Mouse (Mus musculus) forebrain, embryonic 11.5 days (tissue): ENCODE results near the gene Gabrr1. TPM values are rescaled to one million over a fixed set of nuclear protein-coding genes. Genes with fewer than 3 reads are reported as not detected.

Experiments
- ATAC-seq: fragments of 200-750 bp; cut with Nextera tagmentation; replicated peaks from 2 replicates; pipeline ENCODE4 v1.8.0; 2017; ENCODE audit warnings: moderate TSS enrichment; ENCODE audit not compliant: low FRiP score
- DNase-seq: peaks from one replicate; pipeline ENCODE4 v3.0.0-alpha.2; 2017; ENCODE audit warnings: low spot score
- H3K27ac ChIP-seq: fragments of 300-500 bp; sonication (generic); 2 replicates; pipeline ENCODE4 v1.5.1; 2014; ENCODE audit warnings: low read depth, low read length
- H3K27me3 ChIP-seq: fragments of 300-500 bp; sonication (generic); 2 replicates; pipeline ENCODE4 v1.6.1; 2014; ENCODE audit warnings: mild to moderate bottlenecking, low read length, mixed read lengths; ENCODE audit not compliant: control insufficient read depth, insufficient read depth
- H3K36me3 ChIP-seq: fragments of 300-500 bp; sonication (generic); 2 replicates; pipeline ENCODE4 v1.6.1; 2014; ENCODE audit warnings: mild to moderate bottlenecking, low read length, moderate library complexity, mixed read lengths; ENCODE audit not compliant: control insufficient read depth, insufficient read depth
- H3K4me1 ChIP-seq: fragments of 300-500 bp; sonication (generic); replicated peaks from 2 replicates; pipeline ENCODE4 v1.6.1; 2014; ENCODE audit warnings: low read length, mixed read lengths; ENCODE audit not compliant: control insufficient read depth, insufficient read depth
- H3K4me2 ChIP-seq: fragments of 300-500 bp; sonication (generic); 2 replicates; pipeline ENCODE4 v1.6.1; 2014; ENCODE audit warnings: low read depth, mild to moderate bottlenecking, low read length, moderate library complexity, mixed read lengths; ENCODE audit not compliant: severe bottlenecking
- H3K4me3 ChIP-seq: fragments of 300-500 bp; sonication (generic); 2 replicates; pipeline ENCODE4 v1.5.1; 2014; ENCODE audit warnings: low read depth, low read length
- H3K9ac ChIP-seq: fragments of 300-500 bp; sonication (generic); 2 replicates; pipeline ENCODE4 v1.6.1; 2014; ENCODE audit warnings: low read length
- H3K9me3 ChIP-seq: fragments of 300-500 bp; sonication (generic); 2 replicates; pipeline ENCODE4 v1.6.1; 2016; ENCODE audit warnings: low read length, mixed read lengths; ENCODE audit not compliant: control insufficient read depth
- WGBS: fragments of 180-500 bp; shearing (Covaris S2); extraction: QIAGEN DNeasy Blood & Tissue Kit; methylation state at CpG from one replicate; pipeline ENCODE4 v1.1.7; 2014; 5-methylcytosine and 5-hydroxymethylcytosine counted together
- polyA plus RNA-seq: library from polyadenylated mRNA; unstranded; fragments of >200 nt; fragmentation: Nextera tagmentation; extraction: Ambion mirVana; gene quantifications from 2 replicates; pipeline ENCODE4 v1.2.1, GENCODE M21; 2014

Gene Gabrr1
- polyA plus RNA-seq, 1 experiment from 2014 or later = not detected

DNA sequence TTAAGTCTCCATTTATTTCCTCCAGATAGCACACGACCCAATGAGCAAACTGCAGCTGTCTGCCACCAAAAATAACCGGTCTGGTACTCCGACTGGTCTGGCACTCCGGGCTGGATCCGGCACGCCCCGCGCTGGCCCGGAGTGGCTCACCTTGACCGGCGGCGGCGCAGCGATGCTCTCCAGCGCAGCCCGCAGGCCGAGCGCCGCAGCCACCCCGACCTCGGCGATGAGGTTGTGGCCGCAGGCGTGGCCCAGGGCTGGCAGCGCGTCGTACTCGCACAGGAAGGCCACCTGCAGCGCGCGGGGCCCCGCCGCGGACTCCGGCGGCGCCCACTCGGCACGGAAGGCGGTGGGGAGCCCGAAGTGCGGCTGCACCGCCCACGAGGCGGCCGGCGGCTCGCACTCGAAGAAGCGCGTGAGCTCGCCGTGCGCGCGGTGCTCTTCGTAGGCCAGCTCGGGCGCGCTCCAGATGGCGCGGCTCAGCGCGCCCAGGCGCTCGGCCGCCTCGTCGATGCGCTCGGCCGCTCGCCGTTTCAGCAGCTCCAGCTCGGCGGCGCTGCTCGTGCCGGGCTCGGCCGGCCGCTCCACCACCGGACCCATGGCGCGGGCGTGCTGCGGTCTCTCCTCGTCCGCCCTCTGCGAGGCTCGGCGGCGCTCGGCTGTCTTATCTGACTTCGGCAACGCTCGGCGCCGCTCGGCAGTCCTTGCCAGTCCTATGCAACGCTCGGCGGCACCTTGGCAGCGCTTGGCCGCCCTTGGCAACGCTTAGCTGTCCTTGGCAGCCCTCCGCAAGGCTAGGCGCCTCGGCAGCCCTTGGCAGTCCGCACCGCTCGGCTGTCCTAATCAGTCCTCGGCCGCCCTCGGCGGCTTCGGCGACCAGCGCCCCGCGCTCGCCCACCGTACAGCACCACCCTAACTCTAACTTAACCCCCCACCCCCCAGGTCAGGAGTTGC lies 56.7 kb downstream of the Gabrr1 start:
- Histone ChIP-seq H3K4me1 (no peaks in the 10 kb centered on the region; the same call in 1 of the 2 replicates), H3K27ac (peak overlapping the region; percentile 41; the same call in 1 of the 2 replicates), H3K27me3 (no peaks in the 10 kb centered on the region), H3K9ac (peak overlapping the region; percentile 75), H3K4me2 (peak overlapping the region; percentile 96), H3K36me3 (no peaks in the 10 kb centered on the region), H3K9me3 (no peaks in the 10 kb centered on the region), H3K4me3 (peak overlapping the region; percentile 62)
- under 1% methylated on average over 112 of the region's 123 CpGs for WGBS
- peak; percentile 88 for DNase-seq
- ATAC-seq = peak; percentile 89

DNA sequence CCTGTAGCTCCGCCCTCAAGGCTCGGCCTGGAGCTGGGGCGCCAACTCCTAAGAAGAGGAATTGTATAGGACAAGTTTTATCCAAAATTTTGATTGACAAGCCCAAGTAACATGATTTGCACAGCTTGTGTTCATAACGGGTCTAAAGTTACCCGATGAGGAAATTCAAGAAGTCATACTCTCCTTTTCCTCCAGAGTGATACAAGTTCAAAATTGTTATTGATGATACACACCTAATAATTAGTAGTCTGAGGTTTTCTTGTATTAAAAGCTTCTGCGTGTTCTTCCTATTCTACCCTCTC lies 57.4 kb downstream of the Gabrr1 start, which contains the start of gene Pm20d2:
Gene Pm20d2 (minus strand): TSS at position 3 of the 302 bp plus-strand sequence.
- H3K9ac ChIP-seq = peak within 1 kb of the TSS; percentile 75
- peak within 1 kb of the TSS; percentile 41; the same call in 1 of the 2 replicates for H3K27ac ChIP-seq
- H3K4me2 ChIP-seq = peak within 1 kb of the TSS; percentile 96
- H3K36me3 ChIP-seq = no peaks in the 10 kb centered on the region
- DNase-seq = no peak
- peak within 1 kb of the TSS; percentile 62 for H3K4me3 ChIP-seq
- H3K27me3 ChIP-seq = no peaks in the 10 kb centered on the region
- WGBS = 16% methylated on average over 6 of the region's 6 CpGs
- no peaks in the 10 kb centered on the region for H3K9me3 ChIP-seq
- no peak for ATAC-seq
- H3K4me1 ChIP-seq = no peaks in the 10 kb centered on the region; the same call in 1 of the 2 replicates

GRCm38 (mm10) chr4:33198117-33198516 lies 65.8 kb downstream of the Gabrr1 start:
- Histone ChIP-seq H3K9me3 (no peaks in the 10 kb centered on the region), H3K4me1 (no peaks in the 10 kb centered on the region), H3K36me3 (no peaks in the 10 kb centered on the region), H3K4me2 (no peak overlapping the region), H3K27me3 (no peaks in the 10 kb centered on the region), H3K27ac (no peak overlapping the region; the same call in 1 of the 2 replicates), H3K4me3 (no peak overlapping the region), H3K9ac (no peak overlapping the region)
- ATAC-seq = peak; percentile 53; the same call in 1 of the 2 replicates
- WGBS = 3% methylated on average over 2 of the region's 2 CpGs
- no peak for DNase-seq

DNA sequence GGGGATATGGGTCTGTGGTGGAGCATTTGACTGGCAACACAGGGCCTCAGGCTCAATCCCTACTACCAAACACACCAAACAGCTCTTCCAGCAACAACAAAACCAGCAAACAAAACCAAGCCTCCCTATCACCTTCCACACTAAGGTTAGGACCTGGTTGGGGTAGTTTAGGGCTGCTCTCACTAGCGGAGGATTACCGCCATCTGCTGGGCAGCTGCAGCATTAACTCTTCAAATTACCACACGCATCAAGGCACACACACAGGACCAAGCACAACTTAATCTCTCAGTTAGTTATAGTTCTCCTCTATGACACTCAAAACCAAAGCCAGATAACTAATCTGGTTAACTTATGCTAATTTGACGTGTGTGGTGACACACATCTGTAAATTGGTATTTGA lies 72.4 kb downstream of the Gabrr1 start:
- Histone ChIP-seq H3K4me1 (0 out of 2 replicates have a peak, but pooled peaks cover 3% of the 10 kb centered on the region), H3K9ac (no peak overlapping the region), H3K36me3 (no peaks in the 10 kb centered on the region), H3K27me3 (no peaks in the 10 kb centered on the region), H3K27ac (no peak overlapping the region), H3K4me2 (no peak overlapping the region), H3K4me3 (no peak overlapping the region), H3K9me3 (no peaks in the 10 kb centered on the region)
- peak; percentile 82 for DNase-seq
- 3% methylated on average over 4 of the region's 4 CpGs for WGBS
- ATAC-seq = peak; percentile 65; the same call in 1 of the 2 replicates

DNA sequence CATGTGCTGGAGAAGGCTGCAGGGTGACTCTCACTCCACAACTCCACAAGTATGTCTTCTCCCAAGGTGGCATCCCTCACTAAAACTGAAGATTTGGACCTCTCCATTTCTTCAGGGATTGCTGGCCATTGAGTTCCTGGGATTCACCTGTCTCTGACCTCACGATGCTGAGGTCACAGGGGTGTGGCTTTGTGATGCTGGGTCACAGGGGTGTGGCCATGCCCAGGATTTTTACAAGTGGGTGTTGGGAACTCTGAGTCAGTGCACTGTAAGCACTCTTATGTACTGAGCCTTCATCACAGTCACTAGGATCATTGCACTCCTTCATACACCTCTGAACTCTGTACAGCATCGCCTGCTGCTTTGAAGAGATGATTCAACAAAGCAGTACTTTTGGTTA lies 75.2 kb downstream of the Gabrr1 start:
- H3K4me1 ChIP-seq = 0 out of 2 replicates have a peak, but pooled peaks cover 3% of the 10 kb centered on the region
- no peaks in the 10 kb centered on the region for H3K9me3 ChIP-seq
- H3K27ac ChIP-seq = no peak overlapping the region
- no peak for DNase-seq
- H3K27me3 ChIP-seq = no peaks in the 10 kb centered on the region
- WGBS = 69% methylated on average over 2 of the region's 2 CpGs
- H3K4me2 ChIP-seq = no peak overlapping the region
- H3K4me3 ChIP-seq = no peak overlapping the region
- no peak for ATAC-seq
- no peaks in the 10 kb centered on the region for H3K36me3 ChIP-seq
- no peak overlapping the region for H3K9ac ChIP-seq

- Histone ChIP-seq H3K27me3 (no peaks in the 10 kb centered on the region), H3K4me3 (peak within 1 kb of the TSS; percentile 63), H3K9ac (peak within 1 kb of the TSS; percentile 74), H3K36me3 (no peaks in the 10 kb centered on the region), H3K4me2 (peak within 1 kb of the TSS; percentile 100), H3K9me3 (no peaks in the 10 kb centered on the region), H3K4me1 (0 out of 2 replicates have a peak, but pooled peaks cover 3% of the 10 kb centered on the region), H3K27ac (no peak within 1 kb of the TSS)
- DNase-seq = peak; percentile 72
- ATAC-seq = peak; percentile 82
- 2% methylated on average over 58 of the region's 65 CpGs for WGBS
Measured at GRCm38 (mm10) chr4:33208881-33209841, 76.8 kb downstream of the Gabrr1 start, which contains the start of gene Srsf12. TSS of gene Srsf12 (plus strand) at chr4:33208991.

Other genes with a start within 250 kb of the Gabrr1 start
- 16.2 and 16.8 TPM in 2 replicates for gene Ankrd6, start 181.7 kb upstream of the Gabrr1 start, polyA plus RNA-seq
- gene Rragd, start 149.5 kb upstream of the Gabrr1 start, polyA plus RNA-seq = 28.2 and 30.2 TPM in 2 replicates
- 54.6 and 57.7 TPM in 2 replicates for gene Ube2j1, start 101.1 kb upstream of the Gabrr1 start, polyA plus RNA-seq
- gene Gabrr2, start 69.5 kb upstream of the Gabrr1 start, polyA plus RNA-seq = 0.36 and 0.73 TPM in 2 replicates
- 1.1 and 1.7 TPM in 2 replicates for gene Pm20d2, start 57.2 kb downstream of the Gabrr1 start, polyA plus RNA-seq
- 7.9 and 9.0 TPM in 2 replicates for gene Srsf12, start 76.5 kb downstream of the Gabrr1 start, polyA plus RNA-seq
- 84.9 and 87.9 TPM in 2 replicates for gene Pnrc1, start 157.6 kb downstream of the Gabrr1 start, polyA plus RNA-seq
- 38.0 and 44.2 TPM in 2 replicates for gene Rngtt, start 177.8 kb downstream of the Gabrr1 start, polyA plus RNA-seq